Mouse (Mus musculus): ENCODE data around the gene Dok5. TPM values are rescaled to one million over a fixed set of nuclear protein-coding genes. Genes with fewer than 3 reads are reported as not detected.

Gene Dok5
- total and polyA plus RNA-seq, 3 experiments = not detected

- no peaks in the 10 kb centered on the region for H3K79me2 ChIP-seq (ENCODE audit: control insufficient read depth, insufficient read depth, low read length, poor library complexity)
- TF ChIP-seq JUND (IDR thresholded peaks at IDR 0.05; ENCODE audit: low read depth, low read length) (no peak), ZMIZ1 (IDR thresholded peaks at IDR 0.05; ENCODE audit: low read depth, low read length) (no peak), CHD2 (IDR thresholded peaks at IDR 0.05; ENCODE audit: low read length) (no peak), ZNF384 (IDR thresholded peaks at IDR 0.05; ENCODE audit: low read depth, low read length) (no peak), ELF1 (IDR thresholded peaks at IDR 0.05; ENCODE audit: low read depth, low read length) (no peak), MEF2A (IDR thresholded peaks at IDR 0.05; ENCODE audit: extremely low read depth, insufficient replicate concordance, low read depth, low read length, poor library complexity, severe bottlenecking) (no peak), USF2 (IDR thresholded peaks at IDR 0.05; ENCODE audit: borderline replicate concordance in 1 of 2, insufficient read depth in 1 of 2, low read depth in 1 of 2, low read length in 2 of 2) (no peak), POLR2AphosphoS2 (IDR thresholded peaks at IDR 0.05; ENCODE audit: low read length) (no peak), POLR2A (IDR thresholded peaks at IDR 0.05; ENCODE audit: control insufficient read depth in 1 of 2, insufficient read depth in 1 of 2, low read depth in 1 of 2, low read length in 2 of 2, poor library complexity in 1 of 2) (no peak), USF1 (IDR thresholded peaks at IDR 0.05; ENCODE audit: low read depth, low read length) (no peak), NELFE (IDR thresholded peaks at IDR 0.05; ENCODE audit: low read depth, low read length) (no peak)
- H3K27ac ChIP-seq (ENCODE audit: control insufficient read depth, low read depth, low read length) = no peak overlapping the region
- no peak overlapping the region for H3K9ac ChIP-seq (ENCODE audit: control insufficient read depth, low read depth, low read length, poor library complexity, severe bottlenecking)
- H3K36me3 ChIP-seq (ENCODE audit: control insufficient read depth in 1 of 2, insufficient read depth in 2 of 2, low read length in 2 of 2) = no peaks in the 10 kb centered on the region
- no peaks in the 10 kb centered on the region for H3K27me3 ChIP-seq (ENCODE audit: control insufficient read depth in 1 of 2, insufficient read depth in 2 of 2, low read length in 2 of 2)
- no peak for DNase-seq (ENCODE audit: low read depth, low spot score)
- no peaks in the 10 kb centered on the region for H3K4me1 ChIP-seq (ENCODE audit: control insufficient read depth in 1 of 2, insufficient read depth in 2 of 2, low read length in 2 of 2)
- no peak overlapping the region for H3K4me3 ChIP-seq (ENCODE audit: control insufficient read depth in 1 of 2, insufficient read depth in 1 of 2, low read depth in 2 of 2, low read length in 2 of 2)
- H3K9me3 ChIP-seq (replicated peaks; ENCODE audit: insufficient read depth, low read length) = no peaks in the 10 kb centered on the region
Observed at GRCm38 (mm10) chr2:170756667-170757066, 25.1 kb downstream of the Dok5 start.

DNA sequence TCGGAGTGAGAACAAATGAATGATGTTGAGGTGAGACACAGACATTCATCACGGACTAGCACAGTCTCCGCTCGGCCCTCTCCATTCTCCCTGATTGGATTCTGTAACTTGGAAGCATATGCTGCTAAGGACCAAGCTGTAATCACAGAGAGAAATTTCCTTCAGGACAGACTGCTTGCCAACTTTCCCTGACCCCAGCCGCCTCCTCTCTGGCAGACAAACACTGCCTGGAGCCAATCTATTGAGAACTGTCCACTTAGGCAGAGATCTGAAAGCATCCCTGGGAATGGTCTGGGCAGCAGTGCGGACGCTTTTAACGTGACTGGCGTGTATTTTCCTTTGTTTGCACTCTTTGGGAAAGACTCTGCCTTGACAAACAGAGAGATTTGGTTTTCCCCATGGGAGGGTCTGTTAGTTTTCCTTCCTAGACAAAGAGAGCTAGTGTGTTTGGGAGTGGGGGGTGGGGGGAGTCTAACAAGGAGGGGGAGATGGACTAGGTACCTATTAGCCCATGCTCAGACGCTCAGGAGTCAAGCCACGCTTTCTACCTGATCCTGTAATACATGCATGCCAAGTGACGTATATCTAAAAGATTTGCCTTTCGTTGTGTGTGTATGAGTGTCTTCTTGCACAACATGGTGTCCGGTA lies 25.7 kb downstream of the Dok5 start:
- no peak for DNase-seq (ENCODE audit: low read depth, low spot score)
- no peak overlapping the region for H3K27ac ChIP-seq (ENCODE audit: control insufficient read depth, low read depth, low read length)
- TF ChIP-seq E2F4 (IDR thresholded peaks at IDR 0.05; ENCODE audit: borderline replicate concordance, low read depth, low read length) = no peak
- no peak for TF ChIP-seq POLR2AphosphoS5 (IDR thresholded peaks at IDR 0.05; ENCODE audit: borderline replicate concordance, low read depth, low read length)
- no peak for TF ChIP-seq SMC3 (IDR thresholded peaks at IDR 0.05; ENCODE audit: low read depth, low read length)
- TF ChIP-seq TCF12 (IDR thresholded peaks at IDR 0.05; ENCODE audit: low read depth, low read length) = no peak
- no peak for TF ChIP-seq POLR2A (IDR thresholded peaks at IDR 0.05; ENCODE audit: control insufficient read depth in 1 of 2, insufficient read depth in 1 of 2, low read depth in 1 of 2, low read length in 2 of 2, poor library complexity in 1 of 2)
- no peak overlapping the region for H3K4me3 ChIP-seq (ENCODE audit: control insufficient read depth in 1 of 2, insufficient read depth in 1 of 2, low read depth in 2 of 2, low read length in 2 of 2)
- H3K4me1 ChIP-seq (ENCODE audit: control insufficient read depth in 1 of 2, insufficient read depth in 2 of 2, low read length in 2 of 2) = no peaks in the 10 kb centered on the region
- H3K36me3 ChIP-seq (ENCODE audit: control insufficient read depth in 1 of 2, insufficient read depth in 2 of 2, low read length in 2 of 2) = no peaks in the 10 kb centered on the region
- no peak overlapping the region for H3K9ac ChIP-seq (ENCODE audit: control insufficient read depth, low read depth, low read length, poor library complexity, severe bottlenecking)
- no peaks in the 10 kb centered on the region for H3K27me3 ChIP-seq (ENCODE audit: control insufficient read depth in 1 of 2, insufficient read depth in 2 of 2, low read length in 2 of 2)
- no peaks in the 10 kb centered on the region for H3K9me3 ChIP-seq (replicated peaks; ENCODE audit: insufficient read depth, low read length)
- no peaks in the 10 kb centered on the region for H3K79me2 ChIP-seq (ENCODE audit: control insufficient read depth, insufficient read depth, low read length, poor library complexity)
